Mouse (Mus musculus): ENCODE data around the gene Phf5a.

DNA sequence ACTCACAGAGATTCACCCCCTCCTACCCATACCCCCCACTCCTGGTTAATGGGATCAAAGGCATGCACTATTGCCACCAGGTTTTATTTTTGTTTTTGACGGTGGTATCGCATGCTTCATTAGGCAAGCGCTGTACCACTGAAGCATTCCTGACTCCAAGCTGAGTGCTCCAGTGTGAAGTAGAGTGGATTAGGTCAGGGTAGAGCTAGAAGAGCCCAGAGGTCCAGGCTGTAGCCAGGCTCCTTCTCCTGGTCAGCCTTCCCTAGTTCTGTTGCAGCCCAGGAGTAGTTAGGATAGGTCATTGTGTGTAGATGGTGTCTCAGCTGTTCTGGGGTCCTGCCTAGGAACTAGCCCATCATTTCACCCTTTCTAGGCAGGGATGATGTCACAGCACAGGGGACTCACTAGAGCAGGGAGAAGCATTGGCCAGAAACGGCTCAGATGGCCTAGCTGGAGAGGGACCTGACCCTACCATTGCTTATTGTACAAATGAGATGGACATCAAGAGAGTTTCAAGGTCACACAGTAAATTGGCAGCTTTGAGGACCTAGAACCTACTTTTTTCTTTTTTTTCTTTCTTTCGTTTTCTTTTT, 26.6 kb downstream of the Phf5a start:
- TF ChIP-seq CTCF (IDR thresholded peaks at IDR 0.05; ENCODE audit: borderline replicate concordance, insufficient read depth, low read depth, low read length): no peak
- TF ChIP-seq POLR2A (IDR thresholded peaks at IDR 0.05; ENCODE audit: borderline replicate concordance, insufficient read depth, low read length): no peak

Measured in cerebellum, adult 2 months (tissue).